Mouse (Mus musculus) cerebellum, adult 9-11 months (tissue): ENCODE data around the gene Ccdc185.
A peak's percentile ranks its signal among the peaks of the same experiment; 100 is the strongest.

ENCODE experiments used
- DNase-seq: peaks from one replicate; pipeline ENCODE4 v3.0.0; 2022

Ccdc185 gene

DNA sequence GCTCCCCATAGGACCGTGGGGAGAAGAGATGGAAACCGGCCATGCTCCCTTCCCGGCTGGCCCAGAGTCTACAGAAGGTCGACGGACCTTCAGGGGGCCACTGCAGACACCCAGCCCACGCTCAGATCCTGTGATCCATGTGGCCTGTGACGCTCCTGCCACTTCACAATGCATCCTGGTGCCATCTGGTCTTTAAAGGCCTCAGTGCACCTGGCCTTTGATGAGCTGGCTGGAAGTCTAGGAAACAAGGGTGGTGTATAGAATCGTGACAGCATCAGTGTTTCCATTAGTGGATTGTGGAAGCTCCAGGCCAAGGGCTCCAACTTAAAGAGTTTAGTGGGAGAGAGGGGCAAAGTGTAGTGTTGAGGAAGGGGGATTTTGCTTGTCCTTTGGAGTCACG is at the start of gene Ccdc185:
Ccdc185 (minus strand) TSS at position 101 of the 400 bp plus-strand sequence.
- DNase-seq, result no peak

DNA sequence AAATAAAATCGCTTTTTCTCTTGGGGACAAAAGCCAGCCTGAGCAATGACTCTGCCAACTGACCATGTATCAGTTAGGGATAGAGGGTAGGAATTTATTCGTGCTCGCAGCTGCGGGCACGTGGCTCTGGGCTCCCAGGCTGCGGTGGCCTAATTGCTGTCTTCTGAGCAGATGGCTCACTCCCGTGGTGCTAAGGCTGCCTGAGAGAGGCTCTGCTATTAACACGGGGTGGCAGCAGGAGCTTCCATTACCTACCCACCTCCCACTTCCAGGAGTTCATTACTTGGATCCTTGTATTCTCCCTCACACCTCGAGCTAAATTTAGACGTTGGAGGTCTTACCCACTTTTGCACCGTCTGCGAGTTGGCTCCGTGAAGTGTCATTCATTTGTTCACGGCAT is 48.1 kb upstream of the Ccdc185 start:
- peak; percentile 81 for DNase-seq

DNA sequence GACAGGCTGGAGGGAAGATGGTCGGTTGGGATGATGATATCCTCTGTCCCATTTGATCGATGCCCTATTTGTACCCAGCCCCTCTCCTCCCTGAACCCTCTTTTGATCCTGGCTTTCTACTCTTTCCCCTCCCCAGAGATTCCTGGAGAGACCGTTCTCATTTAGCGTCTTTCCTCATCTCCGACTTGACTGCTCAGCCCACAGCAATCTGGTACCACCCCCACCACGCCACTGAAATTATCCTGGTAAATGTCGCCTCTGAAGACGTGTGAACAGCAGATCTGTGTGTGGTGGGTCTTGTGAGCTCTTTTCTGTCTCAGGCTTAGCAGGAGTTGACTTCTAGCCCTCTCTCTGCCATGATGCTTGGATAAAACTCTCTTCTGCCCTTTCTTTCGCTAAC is 45.6 kb upstream of the Ccdc185 start:
- DNase-seq, result no peak

DNA sequence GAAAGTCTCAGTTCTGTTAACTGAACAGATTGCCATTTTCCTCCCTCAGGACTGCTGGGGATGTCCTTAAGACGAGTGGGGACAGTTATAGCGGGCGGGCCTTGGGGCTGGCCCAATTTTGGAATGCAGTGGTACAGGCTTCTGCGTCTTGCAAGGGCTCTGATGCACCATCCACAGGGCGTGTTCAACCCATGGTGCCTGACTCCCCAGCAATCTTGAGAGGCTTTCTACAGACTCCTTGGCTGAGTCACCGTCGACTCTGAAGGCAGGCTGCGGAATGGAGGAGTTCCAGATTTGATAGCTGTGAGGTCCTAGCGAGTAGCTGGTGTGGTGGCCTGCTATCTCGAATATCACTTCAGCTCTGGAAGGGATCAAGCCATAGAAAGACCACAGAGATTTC is 45.2 kb upstream of the Ccdc185 start:
- DNase-seq, result no peak

DNA sequence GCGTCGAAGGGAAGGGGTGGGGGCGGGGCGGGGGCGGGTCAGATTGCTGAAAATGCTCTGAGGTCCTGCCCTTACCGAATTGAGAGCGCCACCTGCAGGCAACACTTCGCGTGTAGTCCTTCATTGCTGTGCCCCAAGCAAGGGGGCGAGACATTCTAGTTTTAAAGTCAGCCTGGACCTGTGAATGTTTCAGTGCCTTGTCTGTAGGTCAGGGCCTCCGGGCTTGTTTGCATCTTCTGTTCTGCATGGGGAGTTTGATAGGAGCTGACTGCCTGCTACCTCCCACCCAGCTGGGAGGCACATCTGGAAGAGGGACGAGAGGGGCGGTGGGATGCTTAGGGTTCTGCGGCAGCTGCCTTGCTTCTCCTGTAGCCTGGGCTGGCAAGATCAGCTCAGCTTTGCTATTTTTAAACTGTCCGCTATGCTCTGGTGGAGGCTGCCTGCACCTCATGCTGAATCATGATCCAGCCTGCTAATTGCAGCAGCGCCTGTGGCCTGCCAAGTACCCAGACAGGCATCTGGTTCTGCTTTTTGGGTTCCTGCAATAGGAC is 43.6 kb upstream of the Ccdc185 start:
- DNase-seq, result peak; percentile 46

DNA sequence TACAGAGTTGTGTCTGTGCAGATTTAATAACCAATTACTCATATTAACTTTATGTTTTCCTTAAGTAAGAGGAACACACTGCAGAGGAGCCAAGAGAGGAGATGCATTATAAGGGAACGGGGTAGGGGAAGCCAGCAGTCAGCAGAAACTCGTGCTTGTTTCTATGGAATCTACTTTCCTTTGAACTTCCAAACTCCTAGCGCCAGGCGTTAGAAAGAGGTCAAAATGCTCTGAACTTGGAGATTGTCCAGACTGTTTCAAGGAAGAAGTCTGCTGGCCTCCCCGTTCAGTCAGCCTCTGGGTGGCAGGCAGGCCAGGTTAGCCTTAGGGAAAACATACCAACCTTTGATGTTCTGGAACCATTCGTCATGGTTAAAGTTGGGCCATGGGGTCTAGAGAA is 39.9 kb upstream of the Ccdc185 start:
- DNase-seq, result no peak

DNA sequence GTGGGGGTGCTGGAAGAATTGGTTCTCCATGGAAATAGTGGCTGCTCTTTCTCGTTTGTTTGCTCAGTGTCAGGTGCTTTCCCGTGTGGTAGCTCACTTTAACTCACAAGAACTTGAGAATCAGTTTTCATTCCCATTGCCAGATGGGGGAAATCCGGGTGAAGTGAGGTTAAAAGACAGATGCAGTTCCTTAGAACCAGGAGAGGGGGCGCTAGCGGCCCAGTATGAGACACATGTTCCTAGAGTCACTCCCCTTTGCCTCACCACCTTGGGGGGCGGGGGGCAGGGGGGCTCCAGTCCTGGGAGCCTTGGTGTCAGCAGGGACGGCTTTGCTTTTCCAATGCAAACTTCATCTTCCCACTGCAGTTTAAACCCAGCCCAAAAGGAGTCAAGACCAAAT is 38.0 kb upstream of the Ccdc185 start:
- DNase-seq, result no peak

DNA sequence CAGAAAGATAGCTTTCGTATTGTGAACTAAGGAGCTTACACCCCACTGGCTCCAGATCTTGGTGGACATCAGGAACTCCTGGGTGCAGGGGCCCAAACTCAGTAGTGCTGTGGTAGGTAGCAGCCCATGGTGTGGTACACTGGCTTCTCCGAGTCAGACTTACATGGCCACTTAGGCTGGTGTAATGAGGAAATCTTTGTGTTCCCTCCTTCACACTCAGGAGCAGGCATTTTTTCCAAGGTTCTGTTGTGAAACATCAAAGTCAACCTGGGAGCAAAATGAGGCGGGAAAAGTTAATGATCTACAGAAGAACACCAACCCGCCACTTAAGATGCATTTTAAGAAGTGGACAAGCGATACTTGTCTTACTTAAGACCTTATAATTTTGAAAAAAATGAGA is 36.5 kb upstream of the Ccdc185 start:
- DNase-seq, result no peak

DNA sequence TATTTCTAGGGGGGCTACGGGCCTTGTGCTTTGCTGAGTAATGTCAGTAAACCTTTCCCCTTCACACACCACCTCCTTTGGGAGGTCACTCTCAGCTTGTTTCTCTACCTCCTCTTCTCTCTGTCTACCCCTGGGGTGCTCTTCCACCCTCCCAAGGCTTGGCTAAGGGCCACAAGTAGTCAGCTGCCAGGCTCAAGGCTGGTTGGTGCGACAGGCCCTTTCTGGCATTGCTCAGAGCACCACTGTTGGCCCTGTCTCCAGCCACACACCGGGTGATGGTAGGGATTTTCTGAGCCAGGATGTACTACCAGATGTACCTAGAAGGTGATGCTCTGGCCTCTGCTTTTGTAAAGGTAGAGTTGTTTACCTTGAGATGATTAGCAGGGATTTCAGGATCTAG is 35.8 kb upstream of the Ccdc185 start:
- peak; percentile 42 for DNase-seq

DNA sequence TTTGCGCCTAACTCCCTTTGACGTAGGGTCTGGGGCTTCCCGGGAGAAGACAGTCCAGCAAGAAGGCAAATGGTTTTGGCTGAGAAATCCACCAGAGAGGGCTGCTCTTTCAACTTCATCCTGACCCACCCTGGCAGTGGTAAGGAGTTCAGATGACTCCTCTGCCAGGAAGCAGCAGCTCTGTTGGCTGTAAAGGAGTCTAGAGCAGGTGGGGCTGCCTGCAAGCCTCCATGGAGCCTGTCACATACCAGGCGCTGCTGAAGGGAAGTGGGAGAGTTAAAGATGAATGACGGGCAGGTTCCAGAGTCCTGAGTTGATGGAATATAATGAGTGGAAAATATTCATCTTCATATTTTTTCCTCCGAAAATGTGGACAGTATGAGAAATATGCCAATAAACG is 34.8 kb upstream of the Ccdc185 start:
- DNase-seq, result no peak

DNA sequence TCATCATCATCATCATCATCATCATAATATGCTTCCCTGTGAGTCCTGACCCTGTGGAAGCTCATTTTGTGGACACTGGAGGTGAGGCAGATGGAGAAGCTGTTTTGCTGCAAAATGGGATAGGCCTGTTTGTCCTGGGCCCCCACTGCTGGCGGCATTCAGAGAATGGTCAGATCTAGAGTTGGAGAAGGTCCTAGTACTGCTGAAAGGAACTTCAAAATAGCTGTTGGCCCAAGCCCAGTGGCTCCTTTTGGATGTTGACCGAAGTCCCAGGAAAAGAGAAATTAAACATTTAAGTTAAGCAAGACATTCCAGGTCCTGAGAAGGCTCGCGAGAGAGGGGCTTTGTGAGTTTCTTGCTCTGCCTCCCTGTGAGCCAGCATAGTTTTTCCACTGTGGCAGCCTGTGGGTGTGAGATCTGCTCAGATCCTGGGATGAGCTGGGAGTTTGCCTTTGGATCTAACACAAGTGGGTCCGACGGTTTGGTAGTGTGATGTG is 30.1 kb upstream of the Ccdc185 start:
- DNase-seq, result no peak

DNA sequence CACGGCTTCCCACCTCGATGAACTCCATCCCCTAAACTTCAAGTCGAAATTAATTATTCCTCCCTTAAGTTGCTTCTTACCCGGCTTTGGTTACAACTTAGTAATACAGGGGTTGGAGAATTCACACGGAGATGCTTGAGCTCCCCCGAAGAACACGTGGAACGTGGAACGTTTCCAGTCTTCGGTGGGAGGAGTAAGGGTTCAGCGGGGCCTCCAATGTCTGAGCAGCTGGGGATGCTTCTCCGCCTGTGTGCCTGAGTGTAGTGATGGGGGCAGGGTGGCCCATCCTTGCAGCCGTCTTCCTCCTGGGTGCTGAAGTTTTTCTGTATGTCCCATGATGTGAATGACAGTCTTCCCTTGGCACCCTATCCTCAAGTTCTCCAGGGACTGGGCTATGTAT is 29.2 kb upstream of the Ccdc185 start:
- no peak for DNase-seq

DNA sequence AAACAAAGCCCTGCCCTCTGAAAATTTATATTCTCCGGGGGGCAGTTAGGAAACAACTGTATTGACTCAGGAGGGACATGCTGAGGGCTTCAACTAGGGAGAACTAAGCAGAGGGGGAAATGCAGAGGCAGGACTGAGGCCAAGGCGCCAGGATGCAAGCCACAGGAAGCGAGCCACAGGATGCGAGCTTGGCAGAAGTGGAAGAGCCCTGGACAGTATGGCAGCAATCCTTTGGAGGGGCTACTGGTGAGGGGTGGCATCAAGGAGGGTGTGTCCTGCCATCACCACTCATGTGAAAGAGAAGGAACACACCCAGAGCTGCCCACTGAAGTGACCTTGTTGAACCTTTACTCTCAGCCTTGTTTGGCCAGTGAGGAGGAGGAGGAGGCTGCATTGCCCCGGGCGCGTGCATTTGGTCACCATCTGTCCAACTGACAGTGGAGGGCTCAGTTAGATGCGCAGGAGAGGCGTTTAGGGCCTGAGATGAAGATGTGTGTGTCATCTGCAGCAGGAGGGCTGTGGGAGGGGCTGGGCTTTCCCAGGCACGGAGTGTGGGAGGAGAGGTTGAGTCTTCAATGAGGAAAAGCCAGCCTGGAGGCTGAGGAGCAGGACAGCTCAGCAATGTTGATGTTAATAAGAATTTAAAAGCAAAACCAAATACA is 27.9 kb upstream of the Ccdc185 start:
- peak; percentile 49 for DNase-seq

DNA sequence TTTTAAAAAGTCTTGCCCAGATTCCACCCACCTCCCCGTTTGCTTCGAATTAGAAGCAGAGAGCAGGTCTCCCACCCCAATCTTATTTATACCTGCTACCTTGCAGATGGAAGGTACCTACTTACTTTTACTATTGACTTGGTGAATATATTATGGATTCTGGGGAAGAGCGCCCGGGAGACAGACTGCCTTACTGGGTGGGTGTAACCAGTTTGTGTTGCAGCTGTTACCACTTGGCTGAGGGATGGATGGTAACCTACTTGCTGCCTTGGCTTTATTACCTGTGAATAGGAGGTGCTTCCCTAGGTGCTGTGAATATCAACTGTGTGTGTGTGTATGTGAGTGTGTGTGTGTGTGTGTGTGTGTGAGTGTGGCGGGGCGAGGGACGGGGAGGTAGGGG is 26.6 kb upstream of the Ccdc185 start:
- DNase-seq, result no peak

DNA sequence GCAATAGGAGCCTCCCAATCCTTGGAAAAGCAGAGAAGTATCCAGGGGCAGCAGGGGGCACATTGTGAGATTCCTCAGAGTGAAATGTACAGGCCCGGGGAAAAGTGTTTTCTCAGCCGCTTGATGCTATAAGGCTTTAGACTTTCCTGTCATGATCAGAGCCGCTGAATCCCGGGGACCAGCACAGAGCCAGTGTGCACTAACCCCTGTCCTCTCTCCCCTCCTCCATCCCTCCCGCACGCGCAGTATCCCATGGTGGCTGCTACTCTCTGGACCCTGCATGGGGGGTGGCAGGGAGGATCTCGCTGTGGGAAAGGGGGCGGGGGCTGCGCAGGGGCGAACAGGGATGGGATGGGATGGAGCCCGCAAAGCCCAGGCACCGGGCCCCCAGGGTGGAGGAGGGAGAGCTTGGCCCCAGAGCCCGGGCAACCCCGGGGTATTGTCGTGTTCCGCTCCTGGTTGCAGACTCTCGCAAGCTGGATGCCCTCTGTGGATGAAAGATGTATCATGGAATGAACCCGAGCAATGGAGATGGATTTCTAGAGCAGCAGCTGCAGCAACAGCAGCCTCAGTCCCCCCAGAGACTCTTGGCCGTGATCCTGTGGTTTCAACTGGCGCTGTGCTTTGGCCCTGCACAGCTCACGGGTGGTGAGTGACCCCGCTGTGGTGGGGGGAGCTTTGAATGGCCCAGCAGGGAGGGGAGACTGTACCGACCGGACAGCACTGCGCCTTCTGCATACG is 15.7 kb upstream of the Ccdc185 start:
- DNase-seq, result peak; percentile 65

DNA sequence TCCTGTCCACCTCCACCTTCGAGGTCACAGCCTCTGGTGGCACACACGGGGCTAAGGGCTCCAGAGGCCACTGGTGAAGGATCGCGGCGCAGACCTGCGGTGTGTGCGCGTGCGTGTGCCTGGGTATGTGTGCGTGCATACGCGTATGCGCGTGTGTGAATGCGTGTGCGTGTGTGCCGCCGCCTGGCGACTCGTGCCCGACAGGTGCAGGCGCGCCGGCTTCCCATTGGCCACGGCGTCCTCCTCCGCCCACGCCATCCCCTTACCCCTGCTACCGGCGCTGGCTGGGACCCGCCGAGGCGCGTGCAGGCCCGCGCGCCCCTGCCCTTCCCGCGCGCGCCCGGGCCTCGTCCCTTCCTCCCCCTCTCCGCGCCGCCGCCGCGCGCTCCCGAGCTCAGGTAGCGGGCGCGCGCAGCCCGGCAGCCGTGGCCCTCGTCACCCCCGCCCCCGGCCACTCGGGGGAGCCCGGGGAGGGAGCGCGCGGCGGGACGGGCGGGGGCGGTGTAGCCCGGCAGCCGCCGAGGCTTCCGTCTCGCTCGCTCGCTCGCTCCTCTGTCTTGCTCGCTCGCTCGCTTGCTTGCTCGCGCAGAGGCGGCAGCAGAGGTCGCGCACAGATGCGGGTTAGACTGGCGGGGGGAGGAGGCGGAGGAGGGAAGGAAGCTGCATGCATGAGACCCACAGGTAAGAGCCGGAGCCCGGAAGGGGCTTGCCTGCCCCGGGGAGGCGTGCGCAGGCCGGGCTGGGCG is 14.9 kb upstream of the Ccdc185 start, which contains the start of gene Susd4:
Susd4 (plus strand) TSS at position 145 of the 746 bp plus-strand sequence.
- DNase-seq, result peak; percentile 95

DNA sequence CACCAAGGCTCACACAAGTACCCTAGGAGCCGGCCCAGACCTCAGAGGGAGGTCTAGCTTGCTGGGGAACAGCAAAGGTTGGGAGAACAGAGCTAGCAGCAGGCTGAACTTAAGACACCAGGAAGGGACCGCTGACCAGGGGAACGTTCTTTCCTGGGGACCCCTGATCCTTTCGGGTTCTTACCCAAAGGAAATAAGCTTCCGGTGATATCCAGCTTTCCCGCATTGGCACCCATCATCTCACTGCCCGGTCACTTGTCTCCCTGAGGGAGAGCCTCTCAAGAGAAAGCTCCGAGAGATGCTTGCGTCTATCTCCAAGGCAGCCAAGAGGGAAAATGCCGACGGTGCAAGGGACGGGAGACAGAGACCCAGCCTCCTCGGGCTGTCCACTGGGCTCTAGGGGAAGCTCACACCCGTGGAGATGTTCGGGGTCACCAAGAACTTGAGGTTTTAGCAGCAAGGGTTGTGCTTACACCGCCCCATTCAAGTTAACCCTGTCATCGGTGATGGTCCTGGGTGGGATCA is 14.3 kb upstream of the Ccdc185 start:
- DNase-seq, result no peak

DNA sequence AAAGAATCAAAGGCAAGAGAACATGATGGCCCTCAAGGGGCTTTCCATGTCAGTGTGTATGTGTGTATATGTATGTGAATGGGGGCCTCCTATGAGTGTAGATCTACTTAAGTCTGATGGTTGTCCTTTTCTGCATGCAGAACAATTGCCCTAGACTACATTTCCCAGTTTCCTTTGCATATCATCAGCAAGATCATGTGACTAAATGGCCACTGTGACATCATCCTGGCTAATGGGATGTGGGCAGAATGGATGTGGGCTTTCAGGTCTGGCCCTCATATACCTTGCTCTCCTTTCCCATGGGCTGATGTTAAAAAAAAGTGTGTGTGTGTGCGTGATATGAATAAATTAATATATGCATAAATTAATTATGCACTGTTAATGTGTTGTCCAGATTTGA is 9.8 kb upstream of the Ccdc185 start:
- DNase-seq, result no peak

DNA sequence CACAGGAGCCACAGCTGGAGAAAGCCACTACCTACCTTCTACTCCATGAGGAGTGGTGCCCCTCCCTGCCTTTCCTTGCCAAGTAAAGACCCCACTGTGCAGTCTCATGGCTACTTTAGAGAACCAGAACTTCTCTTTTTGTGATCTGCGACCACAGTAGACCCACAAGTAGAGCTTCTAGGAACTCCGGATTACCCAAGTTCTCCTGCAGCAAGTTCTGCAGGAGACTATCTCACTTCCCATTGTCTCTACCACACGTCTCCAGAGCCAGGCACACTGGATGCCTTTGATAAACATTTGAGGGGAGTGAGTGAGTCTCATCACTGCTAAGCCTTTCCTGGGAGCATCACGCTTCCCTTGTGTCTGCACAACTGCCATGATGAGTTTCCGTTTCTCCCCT is 5.9 kb upstream of the Ccdc185 start:
- no peak for DNase-seq

DNA sequence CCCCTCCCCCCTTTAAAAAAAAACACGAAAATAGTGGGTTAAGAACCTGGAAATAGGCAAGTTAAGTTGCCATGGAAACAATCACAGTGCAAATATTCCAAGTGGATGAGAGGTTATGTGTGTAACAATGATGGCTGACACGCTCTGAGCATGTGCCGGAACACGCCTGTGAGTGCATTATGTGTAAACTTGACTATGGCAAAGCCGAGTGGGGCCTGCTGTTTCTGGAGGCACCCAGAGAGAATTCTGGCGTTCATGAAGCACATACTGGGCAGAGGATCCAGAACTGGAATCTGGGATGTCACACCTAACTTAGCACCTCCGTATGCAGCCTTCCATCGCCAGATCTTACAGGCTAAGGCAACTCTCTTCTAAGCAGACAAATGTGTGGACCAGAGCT is 4.7 kb upstream of the Ccdc185 start:
- DNase-seq, result no peak

DNA sequence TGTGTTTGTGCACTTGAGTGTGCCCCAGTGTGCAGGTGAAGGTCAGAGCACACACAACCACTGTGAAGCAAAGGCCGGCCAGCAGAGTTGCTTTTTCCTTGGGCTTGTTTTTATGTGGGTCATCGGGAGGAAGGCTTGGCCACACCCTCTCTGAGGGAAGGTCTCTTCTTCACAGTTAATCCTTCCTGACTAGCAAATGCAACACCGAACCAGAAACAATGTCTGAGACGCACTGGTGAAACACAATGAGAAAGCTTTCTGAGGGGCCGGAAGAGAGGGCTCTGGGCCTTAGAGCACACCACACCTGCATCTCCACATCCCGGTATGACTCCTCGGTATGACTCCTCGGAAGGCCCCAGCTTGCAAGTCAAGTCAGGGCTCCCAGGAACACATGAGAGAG is 2.3 kb upstream of the Ccdc185 start:
- no peak for DNase-seq

DNA sequence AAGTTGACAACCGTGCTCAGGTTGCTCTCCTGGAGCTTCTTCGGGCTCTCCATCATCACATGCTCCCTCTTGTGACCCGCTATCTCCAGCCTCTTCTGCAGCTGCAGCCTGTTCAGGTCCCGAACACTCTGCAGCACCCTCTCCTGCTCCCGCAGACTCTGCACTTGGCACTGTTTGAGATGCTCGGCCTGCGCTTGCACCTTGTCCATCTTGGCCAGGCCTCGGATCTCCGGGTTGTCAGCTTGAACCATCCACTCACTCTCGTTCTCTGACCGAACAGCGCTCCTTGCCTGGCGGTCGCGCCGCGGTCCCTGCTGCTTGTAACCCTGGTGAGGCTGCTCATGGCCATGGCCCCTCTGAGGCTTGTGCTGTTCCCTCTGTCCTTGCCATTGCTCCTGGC is 1.1 kb downstream of the Ccdc185 start:
- no peak for DNase-seq

DNA sequence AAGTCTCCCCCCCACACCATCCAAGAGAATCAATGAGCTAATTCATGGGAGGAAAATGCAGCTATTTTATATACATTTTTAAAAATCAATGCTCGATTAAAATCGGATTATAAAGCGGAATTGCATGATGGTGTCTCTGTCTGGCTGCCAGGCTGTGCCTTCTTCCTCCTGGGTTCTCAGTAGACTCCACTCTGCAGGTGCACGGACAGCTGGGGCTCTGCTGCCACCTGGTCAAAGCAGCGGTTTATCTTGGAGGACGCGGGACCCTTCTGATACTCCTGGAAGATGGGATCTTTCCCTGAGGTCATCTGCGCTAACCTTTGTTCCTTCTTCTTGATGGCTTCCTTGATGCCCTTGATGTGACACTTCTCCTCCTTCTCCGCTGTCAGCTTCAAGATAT is 1.9 kb downstream of the Ccdc185 start:
- DNase-seq, result no peak
